7 mouse cellular contexts compared by ENCODE assay signal in genomic region chr3:82250796-82251261, GRCm38 (mm10).
A peak's percentile ranks its signal among the peaks of the same experiment; 100 is the strongest.
DNase-seq lines count a peak whose midpoint lies in the region; ATAC-seq lines count a peak whose summit lies in the region.

No protein-coding gene starts in this region.

- ATAC-seq in hindbrain, embryonic 16.5 days: peak; percentile 79
- no peak for ATAC-seq in activated CD4-positive, CD25-positive, alpha-beta regulatory T cell, adult 4 months

- intact Hi-C loops in left cerebral cortex, postnatal 10 days (cut with DNase I): no loop called here

- no peaks in the 10 kb centered on the region for H3K9me3 ChIP-seq in hindbrain, embryonic 16.5 days (ENCODE audit: control insufficient read depth, low read length)

- no peak overlapping the region for H3K9ac ChIP-seq in hindbrain, embryonic 16.5 days (ENCODE audit: low read depth, low read length)

- no peaks in the 10 kb centered on the region for H3K36me3 ChIP-seq in hindbrain, embryonic 16.5 days (ENCODE audit: control insufficient read depth, insufficient read depth, low read length)

- peaks cover 4% of the 10 kb centered on the region; the same call in 1 of the 2 replicates for H3K4me1 ChIP-seq in hindbrain, embryonic 16.5 days (ENCODE audit: control insufficient read depth, insufficient read depth, low read depth, low read length)

- WGBS in hindbrain, embryonic 16.5 days: 41% methylated on average over 3 of the region's 3 CpGs

- no peak overlapping the region for H3K4me3 ChIP-seq in hindbrain, embryonic 16.5 days (ENCODE audit: low read length)

- peak; percentile 18 for DNase-seq in urinary bladder, postnatal 14 days (ENCODE audit: low spot score)
- no peak for DNase-seq in urinary bladder, adult 2 months (ENCODE audit: low spot score)
- DNase-seq in left cerebral cortex, postnatal 10 days (ENCODE audit: extremely low spot score in 1 of 2, low spot score in 2 of 2): peak; percentile 33 to 68
- DNase-seq in right cerebral cortex, postnatal 25 days: peak; percentile 53
- DNase-seq in cerebellum, adult 18-20 months: no peak

- no peaks in the 10 kb centered on the region for H3K27me3 ChIP-seq in hindbrain, embryonic 16.5 days (replicated peaks; ENCODE audit: control insufficient read depth, insufficient read depth, low read length)

- no peak overlapping the region for H3K4me2 ChIP-seq in hindbrain, embryonic 16.5 days (ENCODE audit: low read length)

- H3K27ac ChIP-seq in hindbrain, embryonic 16.5 days (ENCODE audit: low read depth, low read length): peak overlapping the region; percentile 67

Comparison
In these comparisons a context has a peak if more than half of its experiments do, and no peak if none do; other contexts are left out.
1. DNase-seq: peak in urinary bladder, postnatal 14 days (single experiment), left cerebral cortex, postnatal 10 days (2 of 2) and right cerebral cortex, postnatal 25 days (single experiment); none in urinary bladder, adult 2 months (single experiment) and cerebellum, adult 18-20 months (0 of 2).